Mouse (Mus musculus) T-helper 2 cell (primary cell): ENCODE data around the gene Igsf3.

Experiments
- in situ Hi-C: fragments of 300-600 bp; cut with MboI, MseI; formaldehyde crosslinking; loops from one replicate; pipeline ENCODE4 v1.15.1; 2025; ENCODE audit warnings: high pct_unique_total_duplicates

Gene Igsf3

GRCm38 (mm10) chr3:101376538-101377247 lies at the start of gene Igsf3:
Igsf3 (plus strand) TSS chr3:101377083.
- in situ Hi-C loops, result no loop called here

- in situ Hi-C loops, result no loop called here
These were observed 49.6 kb upstream of the Igsf3 start for GRCm38 (mm10) chr3:101327248-101327647.

GRCm38 (mm10) chr3:101328617-101329016 lies 48.3 kb upstream of the Igsf3 start:
- in situ Hi-C loops, result no loop called here

- in situ Hi-C loops, result no loop called here
These were observed 33.5 kb upstream of the Igsf3 start for GRCm38 (mm10) chr3:101343199-101343924.

GRCm38 (mm10) chr3:101344246-101344645 lies 32.6 kb upstream of the Igsf3 start:
- in situ Hi-C loops, result no loop called here

GRCm38 (mm10) chr3:101345299-101345698 lies 31.6 kb upstream of the Igsf3 start:
- in situ Hi-C loops, result no loop called here

GRCm38 (mm10) chr3:101346806-101347205 lies 30.1 kb upstream of the Igsf3 start:
- in situ Hi-C loops, result no loop called here

GRCm38 (mm10) chr3:101348501-101349161 lies 28.3 kb upstream of the Igsf3 start:
- in situ Hi-C loops, result no loop called here

- in situ Hi-C loops, result no loop called here
These were observed 27.2 kb upstream of the Igsf3 start for GRCm38 (mm10) chr3:101349542-101350307.

GRCm38 (mm10) chr3:101350406-101350805 lies 26.5 kb upstream of the Igsf3 start:
- in situ Hi-C loops, result no loop called here

- in situ Hi-C loops, result no loop called here
These were observed 22.4 kb upstream of the Igsf3 start for GRCm38 (mm10) chr3:101354490-101354889.

GRCm38 (mm10) chr3:101355702-101356101 lies 21.2 kb upstream of the Igsf3 start:
- in situ Hi-C loops, result no loop called here

GRCm38 (mm10) chr3:101356583-101357553 lies 20.0 kb upstream of the Igsf3 start:
- in situ Hi-C loops, result no loop called here

- in situ Hi-C loops, result no loop called here
These were observed 16.1 kb upstream of the Igsf3 start for GRCm38 (mm10) chr3:101360832-101361231.

- in situ Hi-C loops, result no loop called here
These were observed 14.5 kb upstream of the Igsf3 start for GRCm38 (mm10) chr3:101362391-101362790.

GRCm38 (mm10) chr3:101363574-101363973 lies 13.3 kb upstream of the Igsf3 start:
- in situ Hi-C loops, result no loop called here

- in situ Hi-C loops, result no loop called here
These were observed 11.7 kb upstream of the Igsf3 start for GRCm38 (mm10) chr3:101365081-101365612.

- in situ Hi-C loops, result no loop called here
These were observed 11.0 kb upstream of the Igsf3 start for GRCm38 (mm10) chr3:101365911-101366310.

- in situ Hi-C loops, result no loop called here
These were observed 9.5 kb upstream of the Igsf3 start for GRCm38 (mm10) chr3:101367372-101367771.

GRCm38 (mm10) chr3:101369301-101369881 lies 7.5 kb upstream of the Igsf3 start:
- in situ Hi-C loops, result no loop called here
